Mouse (Mus musculus): ENCODE data around the gene Msx1.

Gene Msx1

DNA sequence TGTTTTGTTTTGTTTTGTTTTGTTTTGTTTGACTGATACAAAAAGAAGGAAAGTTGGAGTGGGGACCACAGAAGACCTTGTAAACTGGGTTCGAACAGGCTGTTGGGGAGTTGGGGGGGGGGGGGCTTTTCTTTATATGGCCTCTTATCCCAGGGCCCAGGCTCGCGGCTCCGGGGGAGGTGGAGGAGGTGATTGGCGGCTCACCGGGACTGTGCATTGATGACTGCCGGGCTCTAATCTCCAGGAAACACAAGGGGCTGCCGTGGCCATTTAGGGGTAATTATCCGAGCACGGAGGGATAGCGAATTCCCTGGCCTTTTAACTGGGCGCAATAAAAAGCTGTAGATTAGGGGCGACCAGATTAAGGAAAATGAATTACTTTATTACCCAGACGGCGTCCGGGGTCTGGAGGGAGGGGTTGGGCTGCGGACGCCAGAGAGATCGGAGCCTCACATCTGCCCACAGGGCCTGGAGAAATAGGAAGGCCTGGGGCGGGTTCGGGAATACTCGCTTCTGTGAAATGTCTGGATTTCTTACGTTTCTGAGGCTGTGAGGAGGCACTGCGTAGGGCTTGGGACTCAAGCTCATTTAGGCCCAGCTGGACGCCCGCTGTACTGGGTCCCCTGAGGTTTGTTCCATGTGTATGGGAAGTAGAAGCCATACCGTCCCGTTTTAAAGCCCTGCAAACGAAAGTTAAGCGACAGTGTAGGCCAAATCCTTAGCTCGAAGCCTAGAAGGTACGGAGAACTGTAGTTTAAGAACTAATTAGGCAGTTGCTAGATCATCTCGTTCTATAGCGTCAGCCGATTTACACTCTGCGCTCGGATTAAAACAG lies 1.4 kb upstream of the Msx1 start:
- DNase-seq (ENCODE audit: low spot score in 2 of 2), result no peak

DNA sequence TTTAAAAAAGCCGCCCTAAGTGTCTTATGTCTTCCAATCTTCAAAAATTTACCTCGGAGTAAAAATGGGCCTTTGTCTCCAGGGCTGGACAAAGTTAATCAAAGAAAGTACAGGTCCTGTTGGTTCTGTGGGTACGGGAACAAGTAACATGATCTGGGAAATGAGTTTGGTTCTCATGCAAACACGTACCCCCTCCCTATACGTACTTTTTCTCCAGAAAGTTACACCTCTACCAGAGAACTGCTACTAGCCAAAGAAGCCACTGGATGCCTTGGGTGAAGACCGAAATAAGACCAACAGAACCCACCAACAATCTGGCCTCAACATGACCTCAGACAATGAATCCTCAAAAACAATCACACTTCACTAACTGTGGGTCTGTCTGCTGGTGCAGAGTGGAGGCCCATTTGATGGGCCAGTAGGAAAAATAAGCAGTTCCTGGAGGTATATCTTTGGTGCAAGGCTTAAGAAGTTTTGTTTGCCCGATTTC lies 773 bp upstream of the Msx1 start:
- DNase-seq (ENCODE audit: low spot score in 2 of 2), result no peak

DNA sequence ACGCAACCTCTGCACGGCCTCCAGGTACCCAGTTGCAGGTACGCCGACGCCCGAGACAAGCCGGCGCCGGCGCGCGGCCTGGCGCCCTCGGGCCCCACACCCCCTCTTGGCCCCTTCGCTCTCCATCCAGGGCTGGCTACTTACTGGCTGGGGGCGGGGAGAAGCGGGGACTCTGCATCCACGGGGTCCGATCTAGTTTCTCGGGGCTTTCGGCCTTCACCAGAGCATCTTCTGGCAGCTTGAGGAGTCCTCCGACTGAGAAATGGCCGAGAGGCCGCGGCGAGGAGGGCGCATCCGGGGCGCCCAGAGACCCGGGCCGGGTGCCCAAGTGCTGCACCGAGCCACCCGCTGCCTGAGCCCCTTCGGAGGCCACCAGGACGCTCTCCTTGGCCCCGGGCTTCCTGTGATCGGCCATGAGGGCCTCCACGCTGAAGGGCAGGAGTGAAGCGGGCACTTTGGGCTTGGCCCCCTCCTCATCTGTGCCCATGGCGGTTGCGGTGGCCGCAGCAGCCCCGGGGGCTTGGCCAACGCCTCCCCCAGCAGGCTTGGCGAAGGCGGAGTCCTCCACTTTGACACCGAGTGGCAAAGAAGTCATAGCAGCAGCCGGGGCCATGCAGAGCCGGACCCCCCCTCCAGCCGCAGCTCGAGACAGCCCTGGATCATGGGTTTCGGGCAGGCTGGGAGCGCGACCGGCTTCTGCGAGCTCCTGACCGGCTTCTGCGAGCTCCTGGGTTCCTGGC lies 492 bp downstream of the Msx1 start:
- DNase-seq (ENCODE audit: low spot score in 2 of 2), result peak; percentile 31 to 39

DNA sequence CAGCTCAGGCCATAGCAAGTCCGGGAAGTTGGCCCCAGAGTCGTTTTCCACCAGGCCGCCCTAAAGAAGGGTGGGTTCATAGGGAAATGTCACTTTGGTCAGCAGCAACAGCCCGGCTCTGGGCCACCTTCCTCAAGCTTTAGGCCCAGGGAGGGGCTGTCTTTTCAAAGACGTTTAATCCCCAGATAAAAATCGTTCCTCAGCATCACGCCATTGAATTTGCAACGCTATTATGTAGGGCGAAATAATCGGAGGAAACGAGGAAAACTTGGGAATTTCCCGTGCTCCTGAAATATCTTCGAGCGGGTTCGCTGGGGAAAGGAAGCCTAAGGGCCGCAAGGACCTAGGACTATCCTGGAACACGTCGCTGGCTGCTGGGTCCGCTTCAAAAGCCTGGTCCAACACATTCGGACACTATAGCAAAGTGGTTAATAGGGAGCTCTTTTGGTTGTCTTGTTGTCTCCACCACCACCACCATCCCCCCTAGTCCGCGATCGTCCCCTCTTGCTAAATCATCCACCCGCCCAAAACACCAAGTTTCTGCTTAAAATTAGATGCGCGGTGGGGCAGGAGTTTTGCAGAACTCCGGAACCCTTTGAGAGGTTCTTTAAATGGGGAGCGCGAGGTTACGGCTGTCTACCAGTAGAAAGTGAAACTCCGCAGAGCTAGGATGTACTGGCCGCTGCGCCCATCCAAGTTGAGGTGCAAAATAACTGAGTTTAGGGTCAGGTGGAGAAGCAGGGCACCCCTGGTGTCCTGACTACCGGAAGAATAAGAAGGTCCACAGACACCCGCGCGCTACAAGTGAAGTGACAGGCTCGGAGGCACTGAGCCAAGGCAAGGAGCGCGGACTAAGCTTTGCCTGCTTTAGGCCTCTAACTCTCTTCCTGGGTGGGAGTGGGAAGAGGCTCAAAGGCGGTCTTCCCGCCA lies 1.3 kb downstream of the Msx1 start:
- peak; percentile 20 to 31 for DNase-seq (ENCODE audit: low spot score in 2 of 2)

DNA sequence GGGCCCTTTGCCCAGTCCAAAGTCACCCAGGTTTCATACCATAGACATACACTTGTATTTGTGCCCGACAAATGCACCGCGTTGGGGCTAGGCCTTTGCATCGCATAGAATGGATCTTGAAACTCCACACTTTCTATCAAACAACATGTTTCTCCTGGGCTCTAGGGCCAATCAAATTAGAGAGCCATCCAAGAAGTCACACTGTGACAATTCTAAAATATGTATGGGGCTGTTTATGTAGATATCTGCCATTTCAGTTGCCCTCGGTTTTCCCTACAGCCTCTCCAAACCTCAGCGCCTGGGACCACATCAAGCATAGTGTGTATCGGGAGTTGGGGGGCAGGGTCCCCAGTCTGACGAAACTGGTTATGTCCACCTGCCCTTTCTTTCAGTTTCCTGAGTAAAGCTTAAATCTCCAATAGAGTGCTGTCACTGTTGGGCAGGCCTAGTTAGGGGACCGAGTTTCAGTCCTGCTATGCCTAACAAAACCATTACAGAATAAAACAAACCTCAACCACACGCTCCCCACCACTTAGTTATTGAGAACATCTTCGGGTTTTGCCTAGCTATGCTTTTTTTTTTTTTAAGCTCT lies 2.2 kb downstream of the Msx1 start:
- no peak for DNase-seq (ENCODE audit: low spot score in 2 of 2)

DNA sequence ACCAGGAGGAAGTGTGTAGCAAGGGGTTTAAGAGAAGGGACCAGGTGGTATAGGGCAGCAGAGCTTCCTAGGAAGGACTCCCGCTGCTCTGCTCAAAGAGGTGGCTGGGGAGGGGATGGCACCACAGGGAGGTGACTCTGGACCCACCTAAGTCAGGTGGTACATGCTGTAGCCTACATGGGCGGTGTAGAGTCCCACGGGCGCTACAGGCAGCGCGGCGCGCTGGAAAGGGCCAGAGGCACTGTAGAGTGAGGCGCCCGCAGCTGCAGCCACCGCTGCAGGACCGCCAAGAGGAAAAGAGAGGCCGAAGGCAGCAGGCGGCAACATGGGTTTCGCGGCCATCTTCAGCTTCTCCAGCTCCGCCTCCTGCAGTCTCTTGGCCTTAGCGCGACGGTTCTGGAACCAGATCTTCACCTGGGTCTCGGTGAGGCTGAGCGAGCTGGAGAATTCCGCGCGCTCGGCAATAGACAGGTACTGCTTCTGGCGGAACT lies 3.2 kb downstream of the Msx1 start:
- DNase-seq (ENCODE audit: low spot score in 2 of 2), result no peak

DNA sequence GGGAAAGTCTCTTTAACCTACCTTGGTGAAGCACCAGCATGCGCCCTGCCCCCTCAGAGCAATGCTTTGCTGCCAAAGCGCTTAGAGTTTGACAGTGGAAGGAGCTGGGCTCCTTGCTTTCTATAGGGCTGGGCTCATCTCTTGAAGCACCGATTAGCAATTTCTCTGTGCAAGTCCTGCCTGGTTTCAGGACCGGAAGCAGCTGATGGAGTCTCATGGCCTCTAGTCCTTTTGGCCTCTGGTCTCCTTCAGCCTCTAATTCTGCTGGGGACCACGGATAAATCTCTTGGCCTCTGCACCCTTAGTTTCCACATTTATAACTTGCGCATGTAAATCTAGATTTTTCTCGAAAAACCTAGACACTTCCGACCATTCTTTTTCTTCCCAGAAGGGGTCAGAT lies 3.7 kb downstream of the Msx1 start:
- DNase-seq (ENCODE audit: low spot score in 2 of 2), result no peak

DNA sequence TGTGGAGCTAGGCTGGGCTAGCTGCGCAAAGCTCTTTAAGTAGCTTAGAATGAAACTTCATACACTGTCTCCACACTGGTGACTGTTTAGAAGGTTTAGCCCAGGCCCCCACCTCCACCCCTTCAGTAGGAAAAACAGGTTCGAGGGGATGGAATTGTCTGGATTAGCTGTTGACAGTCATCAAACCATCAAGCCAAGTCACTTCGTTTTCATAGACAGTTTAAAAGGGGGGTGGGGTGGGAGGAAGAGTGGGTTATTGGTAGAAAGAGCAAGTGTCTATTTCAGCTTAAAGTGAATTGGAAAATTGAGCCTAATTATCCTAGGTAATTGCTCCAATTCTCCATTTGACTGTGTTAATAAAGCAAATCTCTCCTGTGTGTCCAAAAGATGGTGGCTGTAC lies 4.4 kb downstream of the Msx1 start:
- DNase-seq (ENCODE audit: low spot score in 2 of 2), result no peak

DNA sequence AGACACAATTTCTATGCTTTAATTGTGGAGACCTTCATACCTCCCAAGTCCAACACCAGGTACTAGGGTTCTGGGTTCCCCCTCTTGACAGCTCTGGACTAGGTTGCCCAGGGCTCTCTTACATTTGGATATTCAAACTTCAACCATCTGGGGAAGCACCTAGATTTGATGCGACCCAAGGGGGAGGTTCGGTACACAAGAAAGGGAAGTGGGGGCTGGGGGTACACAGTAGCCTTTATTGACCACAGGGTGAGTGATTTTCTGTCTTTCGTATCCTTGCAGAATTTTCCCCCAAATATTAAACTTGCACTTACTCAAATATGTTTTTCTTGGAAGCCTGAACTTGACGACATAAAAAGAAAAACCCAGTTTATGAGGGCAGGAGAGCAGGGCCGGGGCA lies 4.8 kb downstream of the Msx1 start:
- DNase-seq (ENCODE audit: low spot score in 2 of 2), result no peak

DNA sequence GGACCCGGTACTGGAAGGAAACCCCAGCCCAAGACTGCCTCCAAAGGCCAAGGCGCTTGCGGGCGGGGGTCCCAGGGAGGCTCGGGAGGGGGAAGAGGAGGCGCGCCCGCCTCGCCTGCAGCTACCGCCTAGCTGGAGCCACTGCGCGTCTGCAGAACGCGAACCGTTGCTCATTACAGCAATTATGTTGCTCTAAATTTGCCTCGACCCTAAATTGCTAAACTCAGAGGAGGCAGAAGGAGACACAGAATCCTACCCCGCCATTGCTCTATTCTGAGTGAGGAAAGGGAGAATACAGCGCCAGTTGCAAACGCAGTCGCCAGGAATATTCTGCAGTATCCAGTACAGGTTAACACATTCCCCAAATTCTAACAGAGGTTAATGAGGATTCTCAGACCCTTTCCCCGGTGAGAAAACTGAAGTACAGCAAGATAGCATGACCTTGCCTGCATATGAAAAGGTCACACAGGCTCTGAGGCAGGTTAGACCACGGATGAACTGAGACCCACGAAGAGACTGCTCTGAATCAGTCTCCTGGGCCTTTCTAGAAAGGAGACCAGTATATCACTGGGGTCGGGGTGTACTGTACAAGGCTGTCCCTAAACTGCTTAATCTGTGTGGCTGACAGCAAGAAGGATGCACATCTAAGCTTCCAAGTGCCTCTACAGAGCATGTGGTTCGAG lies 5.7 kb downstream of the Msx1 start:
- DNase-seq (ENCODE audit: low spot score in 2 of 2), result no peak

DNA sequence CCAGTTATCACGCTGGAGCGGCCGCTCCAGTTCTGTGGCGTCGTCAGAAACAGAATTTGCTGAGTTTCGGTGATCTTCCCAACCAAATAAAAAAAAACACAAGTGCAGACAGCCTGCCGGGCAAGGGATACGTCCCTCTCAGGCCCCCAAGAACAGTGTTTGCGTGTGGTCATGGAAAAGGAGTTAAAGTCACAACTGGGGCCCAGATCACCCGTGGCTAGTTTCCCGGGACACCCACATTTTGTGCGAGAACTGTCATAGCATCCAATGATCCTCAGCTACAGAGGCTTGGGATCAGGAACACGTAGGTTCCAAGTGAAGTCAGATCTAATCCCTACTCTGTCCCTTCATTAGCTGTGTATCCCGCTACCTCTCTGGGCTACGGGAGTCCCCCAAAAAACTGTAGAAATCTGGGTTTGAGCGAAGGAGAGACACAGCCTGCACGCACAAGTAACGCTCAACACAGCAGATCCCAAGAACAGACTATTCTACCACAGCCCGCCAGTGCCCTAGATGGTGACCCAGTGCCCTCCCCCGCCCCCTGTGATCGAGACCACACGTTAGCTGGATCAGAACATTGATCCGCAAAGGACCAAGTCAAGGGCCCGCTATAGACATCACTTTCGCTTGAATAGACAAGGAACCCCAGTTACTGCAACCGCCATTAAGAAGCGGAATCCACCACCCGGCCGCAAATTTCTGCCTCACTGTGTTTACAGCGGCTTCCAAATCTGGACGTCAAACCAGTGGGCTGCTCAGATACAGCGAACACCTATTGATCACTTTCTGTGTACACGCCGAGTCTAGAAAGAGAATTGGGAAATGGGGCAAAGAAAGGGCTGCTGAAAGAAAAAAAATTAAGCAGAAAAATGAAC lies 6.5 kb downstream of the Msx1 start:
- no peak for DNase-seq (ENCODE audit: low spot score in 2 of 2)

DNA sequence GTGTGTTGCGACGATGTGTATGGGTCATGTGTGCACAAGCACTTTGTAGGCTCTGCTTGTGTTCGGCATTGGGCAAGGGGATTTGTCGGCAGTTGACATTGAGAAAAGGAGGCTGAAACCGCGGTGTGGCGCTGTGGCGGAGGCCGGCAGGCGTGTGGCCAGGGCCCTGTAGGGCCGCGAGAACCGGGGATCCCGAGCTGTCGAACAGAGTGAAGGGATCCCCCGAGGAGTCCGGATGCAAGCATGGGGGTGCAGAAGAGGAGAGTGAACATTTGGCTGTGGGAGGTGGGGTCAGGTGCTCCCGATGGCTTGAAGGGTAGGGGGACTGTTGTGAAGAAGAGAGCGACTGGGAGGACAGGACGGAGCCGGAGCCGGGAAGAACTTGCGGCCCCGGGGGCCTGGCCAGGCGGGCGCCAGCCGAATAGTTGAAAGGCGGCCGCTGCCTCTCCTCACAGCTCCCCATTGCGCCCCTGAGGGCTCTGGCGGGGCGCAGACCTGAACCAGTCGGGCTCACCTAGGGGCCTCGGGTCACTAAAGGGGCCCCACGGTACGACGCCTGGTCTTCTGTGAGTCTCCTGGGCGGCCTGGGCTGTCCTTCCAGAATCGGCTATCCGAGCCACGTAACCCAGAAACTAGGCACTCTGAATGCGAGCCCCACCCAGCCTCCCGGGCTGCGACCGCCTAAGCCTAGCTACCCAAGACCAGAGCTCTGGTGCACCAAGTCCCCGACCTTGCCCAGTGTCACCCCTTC lies 7.3 kb downstream of the Msx1 start:
- DNase-seq (ENCODE audit: low spot score in 2 of 2), result peak in 1 of 2 experiments; percentile 34

DNA sequence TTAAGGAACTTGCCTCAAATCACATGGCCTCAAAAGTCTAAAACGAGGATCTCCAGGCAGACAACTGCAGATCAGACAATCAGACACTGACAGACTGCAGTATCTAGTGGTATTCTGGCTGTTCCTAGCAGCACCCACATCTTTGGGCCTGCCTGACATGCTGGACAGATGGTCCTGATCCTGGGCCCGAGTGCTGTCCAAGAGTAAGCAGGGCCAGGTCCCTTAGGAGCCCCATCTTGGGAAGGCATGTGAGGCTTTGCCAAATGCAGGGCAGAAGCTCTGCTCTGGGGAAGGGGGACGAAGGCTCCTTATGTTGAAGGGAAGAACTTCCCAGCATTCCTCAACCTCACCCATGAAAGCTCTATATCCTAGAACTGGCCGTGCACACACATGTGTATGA lies 8.5 kb downstream of the Msx1 start:
- DNase-seq (ENCODE audit: low spot score in 2 of 2), result no peak

DNA sequence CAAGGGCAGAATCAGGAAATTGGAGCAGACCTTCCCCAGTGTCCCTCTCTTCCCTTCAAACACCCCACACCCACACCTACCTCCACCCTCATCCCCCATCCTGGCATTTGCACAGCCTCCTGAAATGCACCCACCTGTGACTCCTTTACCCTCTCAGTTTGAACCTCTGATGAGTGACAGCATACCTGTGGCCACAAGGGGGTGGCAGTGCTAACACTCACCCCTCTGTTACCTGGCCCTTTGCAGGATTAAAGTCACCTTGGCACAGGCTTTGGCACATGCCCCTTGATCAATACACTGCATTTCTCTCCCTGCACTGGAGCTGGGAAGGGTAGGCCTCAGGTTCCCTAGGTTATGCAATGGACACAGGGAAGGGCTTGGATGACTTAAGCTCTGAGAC lies 10.2 kb downstream of the Msx1 start:
- no peak for DNase-seq (ENCODE audit: low spot score in 2 of 2)

DNA sequence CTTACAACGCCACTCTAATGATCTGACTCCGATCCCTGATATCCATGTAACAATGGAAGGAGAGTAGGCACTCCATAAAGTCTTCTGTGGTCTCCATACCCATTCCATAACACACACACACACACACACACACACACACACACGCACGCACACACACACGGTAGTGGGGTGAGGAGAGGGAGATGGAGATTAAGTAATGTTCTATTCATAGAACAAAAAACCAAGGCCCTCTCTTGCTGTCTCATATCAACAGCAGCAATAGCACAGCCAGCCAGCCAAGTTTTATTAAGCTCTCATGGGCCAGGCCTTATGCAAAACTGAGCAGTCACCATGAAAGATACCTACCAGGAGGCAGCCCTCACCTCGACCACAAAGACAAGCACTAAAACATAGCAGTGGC lies 19.1 kb downstream of the Msx1 start:
- DNase-seq (ENCODE audit: low spot score in 2 of 2), result no peak

DNA sequence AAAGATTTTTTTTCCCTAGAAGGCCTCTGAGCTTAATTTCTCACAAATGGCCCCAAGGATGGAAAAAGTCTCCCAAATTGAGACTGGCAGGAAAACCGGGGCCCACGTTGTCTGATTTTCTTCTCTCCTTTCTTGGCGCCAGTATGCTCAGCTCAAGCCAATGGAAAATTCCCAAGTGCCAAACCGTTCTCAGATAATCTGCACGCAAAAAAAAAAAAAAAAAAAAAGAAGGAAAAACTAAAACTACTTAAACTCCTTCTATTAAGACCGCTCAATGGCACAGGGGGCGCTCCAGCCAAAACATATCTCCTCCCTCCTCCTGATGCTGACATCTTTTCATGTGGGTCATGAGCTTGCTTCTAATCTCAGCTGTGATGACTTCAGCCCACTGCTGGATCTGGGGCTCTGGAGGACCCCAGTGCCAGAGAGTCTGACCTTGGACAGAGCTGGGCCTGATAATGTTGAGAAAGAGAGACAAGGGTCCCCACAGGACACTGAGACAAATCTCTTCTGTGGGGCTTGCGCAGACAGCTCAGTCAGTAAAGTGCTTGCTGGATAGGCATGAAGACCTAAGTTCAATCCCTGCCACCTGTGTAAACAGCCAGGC lies 19.8 kb downstream of the Msx1 start:
- DNase-seq (ENCODE audit: low spot score in 2 of 2), result peak; percentile 43 to 50

DNA sequence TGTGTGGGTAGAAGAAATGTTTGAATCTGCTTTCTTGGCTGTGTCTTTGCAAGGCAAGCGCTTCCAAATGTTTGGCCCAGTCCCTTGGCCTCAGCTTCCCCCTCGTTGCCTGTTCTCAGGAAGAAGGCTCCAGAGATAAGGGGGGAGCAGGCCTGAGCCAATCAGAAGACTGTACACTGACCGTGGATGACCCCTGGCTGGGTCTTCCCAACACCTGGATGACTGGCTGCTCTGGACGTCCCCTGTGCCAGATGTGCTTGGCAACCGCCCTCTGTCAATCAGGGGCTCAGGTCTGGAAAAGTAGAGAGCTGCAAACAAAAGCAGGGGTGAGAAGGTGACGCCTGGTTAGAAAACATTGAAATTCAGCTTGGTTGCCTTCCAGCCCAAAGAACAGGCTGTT lies 27.1 kb downstream of the Msx1 start:
- DNase-seq (ENCODE audit: low spot score in 2 of 2), result peak; percentile 50 to 60

DNA sequence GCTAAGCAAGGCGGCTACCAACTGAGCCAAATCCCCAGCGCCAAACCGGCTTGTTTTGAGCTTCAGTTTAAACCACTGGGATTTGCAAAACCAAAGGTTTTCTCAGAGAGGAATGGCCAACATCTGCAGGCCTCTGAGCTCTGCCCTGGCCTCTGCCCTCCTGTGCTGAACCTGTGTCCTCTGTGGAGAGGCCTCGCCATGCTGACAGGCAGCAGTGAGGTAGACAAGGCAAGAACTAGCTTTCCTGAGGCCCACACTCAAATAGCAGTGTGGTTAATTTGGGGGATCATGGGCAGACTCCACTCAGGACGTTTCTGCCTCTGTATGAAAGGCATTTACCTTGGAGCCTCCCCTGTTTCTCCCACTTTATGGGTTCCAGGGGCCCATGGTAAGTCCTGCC lies 27.6 kb downstream of the Msx1 start:
- DNase-seq (ENCODE audit: low spot score in 2 of 2), result no peak

DNA sequence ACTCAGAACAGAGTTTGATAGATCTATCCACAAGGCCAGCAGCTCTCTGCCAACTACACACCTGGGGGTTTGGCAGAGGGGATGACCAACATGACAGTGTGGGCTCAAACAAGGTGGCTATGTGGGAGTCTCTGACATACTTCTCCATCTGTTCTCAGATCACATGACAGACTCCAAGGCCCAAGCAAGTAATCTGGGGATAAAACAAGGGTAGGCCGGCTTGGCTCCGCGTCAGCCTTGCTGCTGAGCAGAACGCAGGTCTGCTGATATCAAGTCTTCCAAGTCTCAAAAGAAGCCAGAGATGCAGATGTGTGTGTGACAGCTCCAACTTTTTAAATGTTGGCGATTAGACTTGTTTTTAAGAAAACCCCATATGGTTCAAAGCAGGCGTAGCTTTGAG lies 28.7 kb downstream of the Msx1 start:
- no peak for DNase-seq (ENCODE audit: low spot score in 2 of 2)

All from heart, adult 9 months (tissue).